Mouse (Mus musculus): ENCODE measurements at regions not wholly inside any gene's neighbourhood (a gene's known extent, or its start where the extent isn't known, plus 50 kb on each side); places are given as distances from the start of the nearest gene placed in this dataset.

DNA sequence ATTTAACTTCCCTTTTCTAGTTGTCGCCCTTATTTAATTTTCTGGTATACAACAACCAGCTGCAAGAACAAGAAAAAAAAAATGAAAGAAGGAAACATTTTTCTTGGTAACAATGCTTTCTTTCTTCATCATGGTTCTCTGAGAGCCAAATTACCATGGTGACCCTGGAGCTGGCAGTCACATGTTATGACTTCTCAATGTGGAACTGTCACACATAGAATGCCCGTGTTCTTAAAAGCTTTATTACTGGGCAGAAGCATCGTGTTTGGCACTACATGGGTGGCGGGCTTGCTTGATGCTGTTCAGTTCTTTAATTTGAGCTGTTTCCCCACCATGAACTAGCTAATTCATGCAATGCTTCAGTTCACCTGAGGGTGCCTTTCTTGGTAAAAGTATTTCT, 504.7 kb upstream of the Got2 start:
- WGBS, result 72% methylated on average over 4 of the region's 4 CpGs
- Histone ChIP-seq H3K4me3 (replicated peaks; ENCODE audit: low read length) (no peak overlapping the region), H3K9ac (ENCODE audit: low read length) (no peak overlapping the region), H3K27me3 (ENCODE audit: control insufficient read depth, insufficient read depth, low read length) (no peaks in the 10 kb centered on the region), H3K27ac (ENCODE audit: low read length) (no peak overlapping the region), H3K4me1 (ENCODE audit: control insufficient read depth, insufficient read depth, low read length) (no peaks in the 10 kb centered on the region), H3K36me3 (ENCODE audit: control insufficient read depth, insufficient read depth, low read length) (no peaks in the 10 kb centered on the region), H3K9me3 (replicated peaks; ENCODE audit: control insufficient read depth, low read length) (no peaks in the 10 kb centered on the region), H3K4me2 (ENCODE audit: low read depth, low read length) (no peak overlapping the region)
- no peak for ATAC-seq (ENCODE audit: insufficient read depth, low FRiP score)

- no peak overlapping the region for H3K27ac ChIP-seq (ENCODE audit: low read length)
- H3K36me3 ChIP-seq (ENCODE audit: control insufficient read depth, insufficient read depth, low read length), result no peaks in the 10 kb centered on the region
- no peak overlapping the region for H3K4me2 ChIP-seq (ENCODE audit: low read depth, low read length)
- H3K4me3 ChIP-seq (replicated peaks; ENCODE audit: low read length), result no peak overlapping the region
- ATAC-seq (ENCODE audit: insufficient read depth, low FRiP score), result no peak
- no peaks in the 10 kb centered on the region for H3K4me1 ChIP-seq (ENCODE audit: control insufficient read depth, insufficient read depth, low read length)
- WGBS, result 71% methylated on average over 3 of the region's 3 CpGs
- no peaks in the 10 kb centered on the region for H3K9me3 ChIP-seq (replicated peaks; ENCODE audit: control insufficient read depth, low read length)
- H3K9ac ChIP-seq (ENCODE audit: low read length), result no peak overlapping the region
- H3K27me3 ChIP-seq (ENCODE audit: control insufficient read depth, insufficient read depth, low read length), result no peaks in the 10 kb centered on the region
Observed at GRCm38 (mm10) chr8:96389251-96389650, 500.9 kb upstream of the Got2 start.

- Histone ChIP-seq H3K4me3 (replicated peaks; ENCODE audit: low read length) (no peak overlapping the region), H3K36me3 (ENCODE audit: control insufficient read depth, insufficient read depth, low read length) (no peaks in the 10 kb centered on the region), H3K27ac (ENCODE audit: low read length) (no peak overlapping the region), H3K4me1 (ENCODE audit: control insufficient read depth, insufficient read depth, low read length) (no peaks in the 10 kb centered on the region), H3K27me3 (ENCODE audit: control insufficient read depth, insufficient read depth, low read length) (no peaks in the 10 kb centered on the region), H3K9me3 (replicated peaks; ENCODE audit: control insufficient read depth, low read length) (no peaks in the 10 kb centered on the region), H3K9ac (ENCODE audit: low read length) (no peak overlapping the region), H3K4me2 (ENCODE audit: low read depth, low read length) (no peak overlapping the region)
- WGBS, result 89% methylated on average over 9 of the region's 9 CpGs
- ATAC-seq (ENCODE audit: insufficient read depth, low FRiP score), result no peak
Observed at GRCm38 (mm10) chr8:96370500-96370899, 482.2 kb upstream of the Got2 start.

DNA sequence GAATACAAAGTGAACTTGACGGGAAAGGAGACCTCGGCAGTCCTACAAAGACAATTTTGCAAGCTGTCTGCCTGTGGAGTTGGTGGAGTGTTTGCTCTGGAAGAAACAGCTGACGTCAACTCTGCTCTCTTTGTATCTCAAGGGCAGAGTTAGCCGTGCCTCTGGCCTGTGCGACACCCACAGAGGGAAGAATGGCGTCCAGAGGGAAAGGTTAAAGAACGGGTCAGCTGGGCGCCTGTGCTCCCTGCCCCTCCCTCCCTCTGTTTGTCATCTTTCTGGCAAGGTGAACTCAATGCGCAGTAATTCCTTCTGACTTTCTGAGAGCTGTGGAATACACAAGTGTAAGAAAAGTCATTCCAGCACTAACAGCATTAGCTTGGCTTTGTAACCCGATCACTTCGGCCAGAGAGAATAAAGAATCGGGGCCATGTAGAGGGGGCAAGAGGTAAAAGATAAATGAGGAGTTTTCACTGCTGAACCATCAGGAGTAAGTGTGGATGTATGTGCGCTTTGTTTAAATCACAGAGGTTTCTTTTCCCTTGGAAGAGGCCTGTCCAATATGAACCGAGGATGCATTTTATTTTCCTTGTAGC, 474.6 kb upstream of the Got2 start:
- Histone ChIP-seq H3K4me1 (ENCODE audit: control insufficient read depth, insufficient read depth, low read length) (no peaks in the 10 kb centered on the region), H3K4me3 (replicated peaks; ENCODE audit: low read length) (no peak overlapping the region), H3K27ac (ENCODE audit: low read length) (no peak overlapping the region), H3K9me3 (replicated peaks; ENCODE audit: control insufficient read depth, low read length) (no peaks in the 10 kb centered on the region), H3K9ac (ENCODE audit: low read length) (no peak overlapping the region), H3K4me2 (ENCODE audit: low read depth, low read length) (no peak overlapping the region), H3K27me3 (ENCODE audit: control insufficient read depth, insufficient read depth, low read length) (no peaks in the 10 kb centered on the region), H3K36me3 (ENCODE audit: control insufficient read depth, insufficient read depth, low read length) (no peaks in the 10 kb centered on the region)
- 15% methylated on average over 14 of the region's 14 CpGs for WGBS
- ATAC-seq (ENCODE audit: insufficient read depth, low FRiP score), result peak; percentile 47; the same call in 1 of the 2 replicates

- no peak overlapping the region for H3K27ac ChIP-seq (ENCODE audit: low read length)
- no peak overlapping the region for H3K9ac ChIP-seq (ENCODE audit: low read length)
- no peaks in the 10 kb centered on the region for H3K4me1 ChIP-seq (ENCODE audit: control insufficient read depth, insufficient read depth, low read length)
- ATAC-seq (ENCODE audit: insufficient read depth, low FRiP score), result no peak
- 51% methylated on average over 6 of the region's 6 CpGs for WGBS
- no peaks in the 10 kb centered on the region for H3K9me3 ChIP-seq (replicated peaks; ENCODE audit: control insufficient read depth, low read length)
- H3K4me2 ChIP-seq (ENCODE audit: low read depth, low read length), result no peak overlapping the region
- no peaks in the 10 kb centered on the region for H3K27me3 ChIP-seq (ENCODE audit: control insufficient read depth, insufficient read depth, low read length)
- H3K36me3 ChIP-seq (ENCODE audit: control insufficient read depth, insufficient read depth, low read length), result no peaks in the 10 kb centered on the region
- H3K4me3 ChIP-seq (replicated peaks; ENCODE audit: low read length), result no peak overlapping the region
Observed at GRCm38 (mm10) chr8:96350531-96351069, 462.3 kb upstream of the Got2 start.

DNA sequence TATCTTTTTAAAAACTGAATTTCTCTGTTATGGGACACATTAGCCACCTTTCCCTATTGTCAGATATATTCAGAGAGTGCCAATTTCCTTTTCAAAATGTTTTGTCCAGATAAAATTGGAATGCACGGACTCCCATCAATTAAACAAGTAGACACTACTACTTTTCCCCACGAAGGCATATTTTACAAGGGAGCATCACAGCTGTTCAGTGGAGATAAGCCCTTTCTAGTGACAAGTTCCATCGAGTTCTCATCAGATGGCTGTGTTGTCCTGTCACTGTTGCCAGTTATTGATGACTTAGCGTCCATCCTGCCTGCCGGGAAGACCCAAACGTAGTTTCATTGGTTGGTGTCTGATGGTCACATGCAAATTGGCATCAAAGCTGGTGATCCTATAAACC, 461.2 kb upstream of the Got2 start:
- ATAC-seq (ENCODE audit: insufficient read depth, low FRiP score), result no peak
- Histone ChIP-seq H3K9ac (ENCODE audit: low read length) (no peak overlapping the region), H3K4me1 (ENCODE audit: control insufficient read depth, insufficient read depth, low read length) (no peaks in the 10 kb centered on the region), H3K9me3 (replicated peaks; ENCODE audit: control insufficient read depth, low read length) (no peaks in the 10 kb centered on the region), H3K4me3 (replicated peaks; ENCODE audit: low read length) (no peak overlapping the region), H3K36me3 (ENCODE audit: control insufficient read depth, insufficient read depth, low read length) (no peaks in the 10 kb centered on the region), H3K27ac (ENCODE audit: low read length) (no peak overlapping the region), H3K27me3 (ENCODE audit: control insufficient read depth, insufficient read depth, low read length) (no peaks in the 10 kb centered on the region), H3K4me2 (ENCODE audit: low read depth, low read length) (no peak overlapping the region)
- WGBS, result 53% methylated on average over 6 of the region's 6 CpGs

DNA sequence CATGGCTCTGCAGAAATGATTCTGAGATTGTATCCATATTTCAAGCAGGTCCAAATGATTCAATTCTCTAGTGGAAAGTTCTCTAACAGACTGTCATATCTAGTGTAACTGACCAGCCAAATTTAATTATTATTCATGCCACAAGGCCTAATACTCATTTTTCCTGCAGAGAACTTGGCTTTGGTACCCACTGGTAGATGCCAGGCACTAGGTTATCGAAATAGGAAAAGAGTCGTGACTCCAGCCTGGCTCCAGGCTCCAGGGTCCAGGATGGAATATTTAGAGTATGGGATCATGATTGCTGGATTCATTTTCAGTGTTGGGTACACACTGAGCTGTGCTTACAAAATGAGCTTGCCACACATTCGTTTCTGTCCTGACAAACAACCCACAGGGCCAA, 452.4 kb upstream of the Got2 start:
- Histone ChIP-seq H3K4me2 (ENCODE audit: low read depth, low read length) (no peak overlapping the region), H3K27me3 (ENCODE audit: control insufficient read depth, insufficient read depth, low read length) (no peaks in the 10 kb centered on the region), H3K4me1 (ENCODE audit: control insufficient read depth, insufficient read depth, low read length) (no peaks in the 10 kb centered on the region), H3K9me3 (replicated peaks; ENCODE audit: control insufficient read depth, low read length) (no peaks in the 10 kb centered on the region), H3K36me3 (ENCODE audit: control insufficient read depth, insufficient read depth, low read length) (no peaks in the 10 kb centered on the region), H3K9ac (ENCODE audit: low read length) (no peak overlapping the region), H3K4me3 (replicated peaks; ENCODE audit: low read length) (no peak overlapping the region), H3K27ac (ENCODE audit: low read length) (no peak overlapping the region)
- ATAC-seq (ENCODE audit: insufficient read depth, low FRiP score), result no peak
- 76% methylated on average over 3 of the region's 3 CpGs for WGBS

DNA sequence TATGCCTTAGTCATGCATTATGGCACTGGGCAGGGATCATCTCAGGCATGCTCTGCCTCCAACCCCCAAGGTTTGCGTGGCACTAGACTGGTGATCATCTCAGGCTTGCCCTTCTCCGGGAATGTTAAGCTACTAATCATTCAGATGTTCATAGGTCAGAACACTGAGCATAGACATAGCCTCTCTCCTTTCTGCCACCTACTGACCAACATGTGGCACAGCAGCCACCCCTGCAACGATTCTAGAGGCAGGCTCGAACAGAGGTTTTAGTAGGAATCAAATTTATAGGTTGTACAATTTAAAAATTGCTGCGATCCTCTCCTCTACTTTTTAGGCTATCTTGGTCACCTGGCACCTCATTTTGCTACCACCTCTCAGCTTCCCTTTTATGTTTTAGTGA, 430.0 kb upstream of the Got2 start:
- H3K27me3 ChIP-seq (ENCODE audit: control insufficient read depth, insufficient read depth, low read length), result no peaks in the 10 kb centered on the region
- no peak overlapping the region for H3K4me2 ChIP-seq (ENCODE audit: low read depth, low read length)
- no peak overlapping the region for H3K9ac ChIP-seq (ENCODE audit: low read length)
- no peaks in the 10 kb centered on the region for H3K9me3 ChIP-seq (replicated peaks; ENCODE audit: control insufficient read depth, low read length)
- H3K36me3 ChIP-seq (ENCODE audit: control insufficient read depth, insufficient read depth, low read length), result no peaks in the 10 kb centered on the region
- ATAC-seq (ENCODE audit: insufficient read depth, low FRiP score), result no peak
- WGBS, result 64% methylated on average over 5 of the region's 5 CpGs
- H3K4me1 ChIP-seq (ENCODE audit: control insufficient read depth, insufficient read depth, low read length), result no peaks in the 10 kb centered on the region
- no peak overlapping the region for H3K4me3 ChIP-seq (replicated peaks; ENCODE audit: low read length)
- H3K27ac ChIP-seq (ENCODE audit: low read length), result no peak overlapping the region

DNA sequence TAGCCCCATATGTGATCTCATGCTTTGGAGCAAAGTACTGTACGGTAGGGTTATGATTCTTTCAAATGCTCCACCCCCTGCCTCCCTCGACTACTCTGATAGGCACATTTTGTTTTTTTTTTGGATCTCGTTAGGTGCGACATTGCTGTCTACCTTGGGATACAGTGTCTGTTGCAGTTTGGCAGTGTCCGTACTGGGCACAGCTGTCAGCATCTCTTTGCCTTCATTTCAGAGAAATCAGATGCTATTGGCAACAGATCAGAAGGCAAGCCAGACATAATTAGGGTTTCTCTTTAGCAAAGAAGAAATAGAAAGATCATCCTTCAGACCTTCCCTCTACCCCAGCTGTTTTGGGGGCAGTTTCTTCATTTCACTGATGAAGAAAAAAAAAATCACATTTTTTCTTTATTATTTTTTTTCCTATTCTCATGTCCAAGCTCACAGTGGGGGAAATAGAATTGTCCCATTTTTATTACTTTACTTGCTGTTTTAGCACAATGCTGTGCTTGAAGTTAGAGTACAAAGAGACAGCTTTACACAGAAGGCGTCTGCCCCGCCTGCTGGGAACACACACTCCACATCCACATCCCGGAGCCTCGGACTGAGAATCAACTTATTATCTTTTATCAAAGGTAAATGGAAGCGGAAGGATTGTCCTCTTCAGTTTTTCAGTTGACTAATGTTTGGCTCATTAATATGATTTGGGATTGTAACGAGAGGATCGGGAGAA, 420.8 kb upstream of the Got2 start:
- Histone ChIP-seq H3K9ac (ENCODE audit: low read length) (no peak overlapping the region), H3K27ac (ENCODE audit: low read length) (no peak overlapping the region), H3K4me3 (replicated peaks; ENCODE audit: low read length) (no peak overlapping the region), H3K36me3 (ENCODE audit: control insufficient read depth, insufficient read depth, low read length) (no peaks in the 10 kb centered on the region), H3K4me2 (ENCODE audit: low read depth, low read length) (no peak overlapping the region), H3K4me1 (ENCODE audit: control insufficient read depth, insufficient read depth, low read length) (no peaks in the 10 kb centered on the region), H3K9me3 (replicated peaks; ENCODE audit: control insufficient read depth, low read length) (no peaks in the 10 kb centered on the region), H3K27me3 (ENCODE audit: control insufficient read depth, insufficient read depth, low read length) (no peaks in the 10 kb centered on the region)
- WGBS, result 79% methylated on average over 12 of the region's 12 CpGs
- no peak for ATAC-seq (ENCODE audit: insufficient read depth, low FRiP score)

Data from stomach, embryonic 16.5 days (tissue).